Mouse (Mus musculus) spleen, postnatal 36 days (tissue): ENCODE data around the gene Trim41.
"Not testable (repeated sequence)": the region's sequence is repeated elsewhere in the genome, so short reads cannot be mapped to it uniquely, and the experiment has no call there.

Experiments
- DNase-seq, 2 experiments: peaks; one replicate each; pipeline ENCODE4 v3.0.0; 2022; ENCODE audit warnings: low spot score in 2 of 2, mixed read lengths in 1 of 2

Gene Trim41

DNA sequence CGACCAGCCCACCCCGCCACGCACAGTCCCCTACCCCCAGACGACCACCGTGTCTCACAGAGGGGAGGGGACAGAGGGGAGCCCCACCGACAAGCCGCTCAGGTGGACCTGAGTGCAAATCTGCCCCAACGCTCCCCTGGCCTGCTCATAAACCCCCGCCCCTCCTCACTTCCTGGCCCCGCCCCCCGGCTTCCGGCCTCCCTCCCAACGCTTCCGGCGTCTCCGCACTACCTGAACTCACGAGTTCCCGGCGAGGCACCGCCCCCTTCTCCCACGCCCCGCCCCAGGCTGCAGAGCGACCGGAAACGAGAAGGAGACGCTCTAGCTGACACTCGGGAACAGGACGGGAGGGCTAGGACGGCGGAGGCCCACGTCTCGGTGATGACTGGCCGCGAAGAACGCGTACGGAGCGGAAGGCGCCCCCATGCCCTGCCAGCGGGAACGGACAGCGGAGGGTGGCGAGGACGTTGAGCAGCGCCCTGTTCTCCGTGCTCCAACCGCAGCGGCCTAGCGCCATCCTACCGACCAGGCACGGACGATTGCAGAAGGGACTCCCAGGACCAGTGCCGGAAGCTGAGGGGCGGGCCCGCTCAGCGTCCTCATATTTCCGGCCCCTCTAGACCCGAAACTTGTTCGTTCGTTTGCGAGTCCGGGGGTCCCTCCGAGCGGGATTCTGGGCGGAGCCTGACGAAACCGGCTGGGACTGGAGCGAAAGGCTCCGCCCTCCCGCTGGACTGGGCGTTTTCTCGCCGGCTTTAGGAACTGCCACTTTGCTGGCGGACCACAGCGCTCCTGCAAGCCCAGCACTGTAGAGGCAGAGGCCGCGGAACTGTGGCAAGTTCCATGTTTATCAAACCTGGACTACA is at the start of gene Trim41:
Trim41 (minus strand) TSS at position 554 of the 866 bp plus-strand sequence.
- peak; percentile 99 to 100 for DNase-seq

DNA sequence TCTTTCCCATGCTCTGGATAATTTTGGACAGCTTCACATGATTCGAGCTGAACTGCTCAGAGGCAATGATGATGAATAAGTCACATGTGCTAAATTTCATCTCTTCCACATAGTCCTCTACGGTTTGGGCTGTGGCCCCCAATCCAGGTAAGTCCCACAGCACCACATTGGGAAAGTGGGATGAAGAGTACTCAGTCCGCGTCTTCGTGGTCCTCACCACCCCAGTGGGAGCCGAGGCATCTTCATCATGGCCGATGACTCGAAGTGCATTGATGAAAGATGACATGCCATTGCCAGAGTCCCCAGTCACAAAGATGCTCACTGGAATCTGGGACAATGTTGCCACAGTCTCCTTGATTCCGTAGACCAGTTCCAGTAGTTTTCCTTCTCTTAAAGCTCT is 49.3 kb upstream of the Trim41 start:
- no peak for DNase-seq

DNA sequence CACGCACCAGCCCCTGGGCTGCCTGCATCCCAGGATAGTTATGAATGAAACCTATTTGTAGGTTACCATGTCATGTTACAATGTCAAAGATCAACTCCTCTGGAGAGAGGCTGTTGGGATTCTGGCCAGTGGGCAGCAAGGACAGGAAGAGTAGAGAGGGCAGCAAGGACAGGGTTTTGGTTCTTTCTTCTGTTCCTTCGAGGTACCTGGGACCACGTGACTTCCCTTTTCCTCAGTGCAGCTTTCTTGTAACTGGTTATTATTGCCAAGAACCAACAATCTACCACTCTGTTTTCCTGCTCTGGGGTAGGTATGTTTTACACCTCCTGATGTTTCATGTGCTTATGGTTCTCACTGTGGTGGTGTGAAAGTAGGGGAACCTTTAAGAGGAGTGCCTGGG is 46.7 kb upstream of the Trim41 start:
- no peak for DNase-seq

DNA sequence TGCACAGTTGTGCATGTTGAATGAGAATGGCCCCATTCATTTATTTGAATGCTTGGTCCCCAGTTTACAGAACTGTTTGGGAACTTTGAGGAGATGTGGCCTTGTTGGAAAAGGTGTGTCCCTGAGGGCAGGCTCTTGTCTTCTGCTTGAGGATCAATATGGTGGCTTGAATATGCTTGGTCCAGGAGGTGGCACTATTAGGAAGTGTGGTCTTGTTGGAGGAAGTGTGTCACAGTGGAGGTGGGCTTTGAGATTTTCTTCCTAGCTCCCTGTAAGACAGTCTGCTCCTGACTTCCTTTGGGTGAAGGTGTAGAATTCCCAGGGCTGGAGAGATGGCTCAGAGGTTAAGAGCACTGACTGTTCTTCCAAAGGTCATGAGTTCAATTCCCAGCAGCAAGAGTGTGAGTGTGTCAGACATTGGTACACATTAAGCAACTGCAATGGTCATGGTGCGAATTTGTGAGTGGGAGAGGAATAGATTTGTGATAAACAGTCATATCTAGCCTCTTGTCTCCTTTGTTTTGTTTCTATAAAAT is 45.7 kb upstream of the Trim41 start:
- DNase-seq = no peak

DNA sequence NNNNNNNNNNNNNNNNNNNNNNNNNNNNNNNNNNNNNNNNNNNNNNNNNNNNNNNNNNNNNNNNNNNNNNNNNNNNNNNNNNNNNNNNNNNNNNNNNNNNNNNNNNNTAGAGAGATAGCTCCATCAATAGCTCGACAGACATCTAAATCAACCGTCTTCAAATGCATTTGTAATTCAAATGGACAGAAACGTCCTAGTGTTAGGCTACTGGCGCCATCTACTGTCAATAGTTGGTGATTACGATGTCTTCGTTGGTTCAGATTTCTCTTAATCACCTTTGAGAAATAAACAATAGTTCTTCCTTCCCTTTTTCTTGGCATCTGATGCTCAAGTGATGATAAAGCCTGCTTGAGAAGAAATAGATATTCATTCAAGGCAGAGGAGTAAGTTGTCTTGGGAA is 41.9 kb upstream of the Trim41 start:
- DNase-seq = peak; percentile 37 to 63

DNA sequence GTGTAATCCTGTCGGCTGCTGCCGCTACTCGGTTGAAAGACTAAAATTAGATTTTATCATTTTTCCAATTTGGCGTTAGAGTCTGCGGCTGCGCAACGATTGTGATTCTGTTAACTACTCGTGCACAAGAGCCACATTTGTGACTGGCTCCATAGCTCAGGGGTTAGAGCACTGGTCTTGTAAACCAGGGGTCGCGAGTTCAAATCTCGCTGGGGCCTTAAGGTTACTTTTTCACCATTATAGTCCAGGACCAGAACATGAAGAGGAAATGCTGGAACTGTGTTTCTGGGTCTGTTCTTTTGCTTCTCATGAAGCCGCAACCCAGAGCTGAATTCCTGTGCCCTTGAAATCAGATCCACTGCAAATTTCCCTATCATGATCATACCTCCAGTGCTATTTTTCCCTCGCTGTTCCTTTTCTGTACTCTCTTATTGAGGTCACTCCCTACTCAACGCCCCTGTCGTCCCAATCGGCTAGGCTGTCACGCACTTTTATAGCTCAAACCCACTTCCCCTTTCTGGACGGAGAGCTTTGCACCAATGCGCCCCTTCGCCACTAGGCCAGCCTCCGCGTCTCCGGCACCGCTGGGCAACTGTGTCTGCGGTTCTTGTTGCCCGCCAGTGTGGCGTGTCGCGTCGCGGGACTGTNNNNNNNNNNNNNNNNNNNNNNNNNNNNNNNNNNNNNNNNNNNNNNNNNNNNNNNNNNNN is 36.5 kb upstream of the Trim41 start:
- DNase-seq = peak; percentile 79 to 85

DNA sequence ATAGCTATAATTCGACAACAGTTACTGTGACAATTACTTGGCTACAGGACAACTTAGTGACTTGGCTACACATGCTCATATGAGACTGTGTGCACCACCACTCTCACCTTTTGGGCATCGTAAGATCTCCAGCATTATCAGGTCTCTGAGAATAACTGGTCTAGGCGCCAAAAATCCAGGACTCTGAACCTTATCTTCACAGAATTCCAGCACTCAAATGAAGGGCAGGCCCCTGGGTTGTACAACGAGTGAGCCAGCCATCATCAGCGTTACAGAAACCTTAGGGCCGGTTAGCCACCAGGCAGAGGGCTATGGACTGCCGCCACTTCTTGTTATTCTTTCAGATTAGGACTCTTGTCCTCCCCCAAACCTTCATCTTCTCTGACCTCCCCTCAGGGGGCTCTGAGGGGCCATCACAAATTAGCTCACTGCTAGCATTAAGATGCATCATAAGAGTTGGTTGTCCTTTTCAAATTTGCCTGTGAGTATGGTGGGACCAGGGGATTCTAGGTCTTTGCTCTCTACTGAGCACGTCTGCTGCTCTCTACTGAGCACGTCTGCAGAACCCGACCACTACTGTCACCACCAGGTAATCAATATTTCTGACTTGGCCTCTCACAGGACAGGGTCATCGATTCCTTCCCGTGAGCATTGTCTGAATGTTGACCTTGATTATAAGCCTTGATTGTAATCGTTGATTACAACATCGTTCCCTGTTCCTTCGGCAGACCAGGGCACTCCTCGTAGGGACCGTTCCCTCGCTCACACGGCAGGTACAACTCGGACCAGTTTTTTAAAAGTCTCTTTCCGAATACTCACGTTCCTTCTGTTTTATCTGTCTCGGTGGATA is 35.7 kb upstream of the Trim41 start:
- no peak for DNase-seq

DNA sequence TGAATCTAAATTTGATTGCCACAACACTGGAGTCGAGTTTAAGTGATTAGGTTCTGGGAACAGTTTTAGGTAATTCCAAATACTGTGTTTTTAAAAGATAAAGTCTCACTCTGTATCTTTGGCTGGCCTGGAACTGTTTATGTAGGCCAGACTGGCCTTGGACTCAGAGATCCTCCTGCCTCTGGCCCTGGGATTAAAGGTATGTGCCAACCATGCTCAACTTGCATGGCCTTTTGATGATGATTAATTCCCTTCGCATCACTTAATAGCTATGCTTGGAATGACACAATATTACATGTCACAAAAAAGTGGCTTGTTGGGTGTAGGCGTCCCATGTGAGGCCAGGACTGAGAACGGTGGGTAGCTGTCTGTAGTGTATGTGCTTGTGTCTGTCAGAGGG is 35.0 kb upstream of the Trim41 start:
- DNase-seq = no peak

DNA sequence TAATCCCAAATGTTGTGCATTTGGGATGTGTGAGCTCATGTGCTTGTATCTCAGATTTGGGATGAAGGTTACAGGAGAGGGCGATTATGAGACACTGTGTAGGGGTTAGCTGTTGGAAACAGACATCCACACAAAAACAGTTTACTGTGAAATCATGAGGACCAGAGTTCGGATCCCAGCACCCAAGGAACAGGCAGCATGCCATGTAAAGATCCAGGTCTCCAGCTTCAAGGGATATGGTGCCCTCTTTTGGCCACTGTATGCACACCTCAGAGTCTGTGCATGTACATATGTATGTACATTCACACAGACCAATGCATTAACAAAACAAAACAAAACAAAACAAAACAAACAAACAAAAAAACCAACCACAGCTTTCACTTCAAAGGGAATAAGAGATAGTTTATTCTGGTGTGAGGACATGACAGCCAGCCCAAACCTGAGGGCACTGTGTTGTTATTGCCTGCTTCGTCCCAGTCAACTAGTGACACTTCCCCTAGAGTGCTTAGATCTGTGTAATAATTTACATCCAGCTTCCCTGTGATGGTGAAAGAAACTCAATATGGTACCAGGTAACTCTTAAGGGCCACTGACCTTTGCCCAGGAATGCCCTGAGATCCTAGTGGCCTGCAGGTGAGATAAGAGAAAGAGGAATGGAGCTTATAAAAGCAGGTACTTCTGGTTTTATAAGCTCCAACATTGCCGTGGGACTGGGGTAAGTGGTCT is 34.3 kb upstream of the Trim41 start:
- no peak for DNase-seq

DNA sequence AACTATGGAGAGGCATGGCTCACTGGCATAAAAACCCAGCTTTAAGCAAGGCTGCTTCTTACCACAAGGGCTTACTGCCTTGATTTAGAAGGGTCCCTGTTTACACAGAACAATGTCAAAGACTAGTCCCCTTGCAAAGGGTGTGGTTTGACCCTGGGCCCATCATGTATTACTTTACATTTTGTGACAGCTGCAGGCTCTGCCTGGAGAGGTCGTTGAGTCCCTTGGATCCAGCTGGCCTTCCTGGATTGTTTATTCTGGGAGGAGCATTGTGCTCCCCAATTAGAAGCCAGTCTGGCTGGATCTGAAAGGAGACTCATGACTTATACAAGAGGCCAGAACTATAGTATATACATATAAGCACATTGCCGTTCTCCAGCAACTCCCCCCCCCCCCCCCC is 33.1 kb upstream of the Trim41 start:
- DNase-seq = no peak

DNA sequence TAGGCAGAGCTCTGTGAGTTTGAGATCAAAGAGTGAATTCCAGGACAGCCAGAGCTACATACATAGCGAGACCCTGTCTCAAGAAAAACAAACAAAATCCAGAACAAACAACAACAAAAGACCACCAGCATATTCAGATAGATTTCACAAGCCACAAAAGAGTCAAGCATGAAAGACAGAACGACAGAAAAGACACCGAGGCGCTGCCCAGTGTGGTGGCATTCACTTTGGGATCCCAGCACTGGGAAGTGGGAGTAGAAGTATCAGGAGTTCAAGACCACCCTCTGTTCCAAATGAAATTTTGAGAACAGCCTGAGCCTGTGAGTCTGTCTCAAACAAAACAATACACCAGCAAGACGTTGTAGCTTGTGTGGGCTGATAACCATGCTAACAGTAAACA is 29.7 kb upstream of the Trim41 start:
- no peak for DNase-seq

DNA sequence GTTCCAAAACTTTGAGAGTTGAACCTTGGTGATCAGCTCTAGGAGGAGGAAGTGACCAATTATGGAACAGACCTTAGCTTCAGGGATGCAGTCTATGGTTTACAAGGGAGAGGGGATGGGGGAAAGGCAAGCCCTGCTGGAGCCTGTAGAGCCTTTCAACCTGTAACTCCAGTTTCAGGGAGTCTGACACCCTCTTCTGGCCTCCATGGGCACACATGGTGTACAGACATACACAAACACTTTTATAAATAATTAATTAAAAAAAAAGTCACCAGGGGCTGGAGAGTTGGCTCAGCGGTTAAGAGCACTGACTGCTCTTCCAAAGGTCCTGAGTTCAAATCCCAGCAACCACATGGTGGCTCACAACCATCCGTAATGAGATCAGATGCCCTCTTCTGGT is 29.2 kb upstream of the Trim41 start:
- not testable (repeated sequence) for DNase-seq

DNA sequence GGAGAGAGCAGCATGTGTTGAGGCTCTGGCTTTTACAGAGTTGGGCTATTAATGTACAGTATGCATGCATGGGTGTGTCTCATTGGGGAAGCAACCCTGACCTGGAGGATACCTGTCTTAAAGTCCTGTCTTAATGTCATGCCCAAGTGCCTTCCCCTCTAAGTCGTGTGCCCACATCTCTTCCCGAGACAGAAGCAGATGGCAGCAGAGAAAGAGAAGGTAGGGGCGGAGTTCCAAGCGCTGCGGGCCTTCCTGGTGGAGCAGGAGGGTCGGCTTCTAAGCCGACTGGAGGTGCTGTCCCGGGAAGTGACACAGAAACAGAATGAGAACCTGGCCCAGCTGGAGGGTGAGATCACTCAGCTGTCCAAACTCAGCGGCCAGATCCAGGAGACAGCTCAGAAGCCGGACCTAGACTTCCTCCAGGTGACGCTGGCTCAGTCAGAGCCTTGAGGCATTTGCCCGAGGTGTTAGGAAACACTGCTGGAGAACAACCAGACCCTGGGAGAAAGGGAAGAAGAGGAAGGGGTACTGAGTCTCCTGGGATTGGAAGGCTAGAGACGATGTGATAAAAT is 28.2 kb upstream of the Trim41 start:
- no peak for DNase-seq

DNA sequence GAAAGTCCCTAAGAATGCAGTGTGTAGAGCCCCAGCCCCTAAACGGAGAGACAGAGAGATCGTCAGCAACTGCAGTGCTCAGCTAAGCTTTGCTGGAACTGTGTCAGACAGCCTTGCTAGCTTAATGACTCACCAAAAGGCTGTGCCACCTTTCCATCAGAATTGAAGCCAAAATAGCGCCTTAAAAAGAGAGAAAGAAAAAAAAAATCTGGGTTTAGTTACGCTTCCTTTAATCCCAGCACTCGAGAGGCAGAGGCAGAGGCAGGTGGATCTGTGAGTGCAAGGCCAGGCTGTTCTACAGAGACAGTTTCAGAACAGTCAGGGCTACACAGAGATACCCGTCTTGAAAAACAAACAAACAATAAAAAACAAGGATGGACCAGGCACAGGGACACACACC is 27.2 kb upstream of the Trim41 start:
- DNase-seq = no peak

DNA sequence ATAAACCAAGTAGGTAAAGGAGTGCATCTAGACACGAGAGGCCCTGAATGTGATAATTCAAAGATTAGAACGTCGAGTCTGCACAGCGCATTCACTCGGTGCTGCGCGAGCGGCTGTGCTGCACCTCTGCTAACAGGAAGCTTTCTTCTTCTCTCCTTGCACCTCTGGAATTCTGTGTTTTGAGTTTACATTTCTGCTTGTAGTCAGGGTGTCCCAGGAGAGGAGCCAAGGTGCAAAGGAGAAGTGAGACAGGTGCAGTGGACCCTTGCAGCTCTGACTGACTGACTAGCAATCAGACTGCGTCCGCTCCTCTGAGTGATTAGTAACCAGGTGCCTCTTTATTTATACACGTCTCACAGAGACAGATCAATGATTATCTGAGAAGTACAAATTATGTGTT is 26.0 kb upstream of the Trim41 start:
- DNase-seq = peak; percentile 74 to 75

DNA sequence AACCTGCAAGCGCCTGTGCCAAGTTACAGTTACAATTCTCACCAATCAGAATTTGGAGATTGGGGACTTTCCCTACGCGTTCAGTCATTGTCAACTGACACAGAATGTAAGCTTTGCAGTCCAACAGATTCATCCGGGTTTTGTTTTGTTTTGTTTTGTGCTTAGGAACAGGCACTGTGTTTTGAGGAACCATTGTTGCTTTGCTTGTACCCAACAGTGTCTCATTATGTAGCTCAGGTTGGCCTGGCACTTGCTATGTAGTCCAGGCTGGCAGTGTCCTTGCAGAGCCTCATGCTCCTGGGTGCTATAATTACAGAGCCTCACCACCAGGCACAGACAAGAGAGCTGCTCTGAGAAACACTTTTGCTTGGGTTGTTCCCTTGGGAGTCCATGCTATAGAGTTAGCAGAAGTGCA is 25.2 kb upstream of the Trim41 start:
- DNase-seq = peak; percentile 54 to 61

DNA sequence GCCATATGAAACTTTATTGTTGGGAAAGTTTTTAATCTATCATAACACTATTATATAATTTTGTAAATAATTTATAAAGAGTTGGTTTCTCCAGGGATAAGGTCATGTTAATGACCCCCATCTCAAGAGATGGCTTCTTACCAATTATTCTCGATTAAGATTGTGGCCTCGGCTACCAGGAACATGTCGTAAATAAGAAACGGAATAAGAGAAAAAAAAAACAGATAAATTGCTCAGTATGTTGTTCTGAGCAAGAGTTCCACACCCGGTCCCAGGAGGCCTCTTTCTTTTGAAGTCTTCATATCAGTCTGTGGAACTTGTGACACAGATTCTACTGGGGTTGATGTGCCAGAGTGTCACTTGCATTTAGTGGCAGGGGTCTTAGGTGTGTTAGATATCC is 24.1 kb upstream of the Trim41 start:
- DNase-seq = no peak

DNA sequence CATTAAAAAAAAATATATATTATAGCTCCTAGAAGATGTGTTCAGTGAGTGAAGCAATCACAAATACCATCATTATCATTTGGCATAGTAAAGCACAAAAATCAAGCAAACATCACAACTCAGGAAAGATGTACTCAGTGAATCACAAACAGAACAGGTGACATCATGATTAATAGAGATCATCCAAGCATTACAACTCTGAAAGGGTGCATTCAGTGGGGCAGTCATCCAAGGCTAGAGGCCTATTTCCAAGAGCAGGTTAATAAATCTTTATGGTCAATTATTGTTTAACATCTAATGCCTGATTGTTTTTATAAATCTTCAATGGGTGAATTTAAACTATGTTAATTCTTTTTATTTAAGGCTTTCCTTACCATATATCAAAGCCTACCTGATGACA is 23.7 kb upstream of the Trim41 start:
- DNase-seq = no peak

DNA sequence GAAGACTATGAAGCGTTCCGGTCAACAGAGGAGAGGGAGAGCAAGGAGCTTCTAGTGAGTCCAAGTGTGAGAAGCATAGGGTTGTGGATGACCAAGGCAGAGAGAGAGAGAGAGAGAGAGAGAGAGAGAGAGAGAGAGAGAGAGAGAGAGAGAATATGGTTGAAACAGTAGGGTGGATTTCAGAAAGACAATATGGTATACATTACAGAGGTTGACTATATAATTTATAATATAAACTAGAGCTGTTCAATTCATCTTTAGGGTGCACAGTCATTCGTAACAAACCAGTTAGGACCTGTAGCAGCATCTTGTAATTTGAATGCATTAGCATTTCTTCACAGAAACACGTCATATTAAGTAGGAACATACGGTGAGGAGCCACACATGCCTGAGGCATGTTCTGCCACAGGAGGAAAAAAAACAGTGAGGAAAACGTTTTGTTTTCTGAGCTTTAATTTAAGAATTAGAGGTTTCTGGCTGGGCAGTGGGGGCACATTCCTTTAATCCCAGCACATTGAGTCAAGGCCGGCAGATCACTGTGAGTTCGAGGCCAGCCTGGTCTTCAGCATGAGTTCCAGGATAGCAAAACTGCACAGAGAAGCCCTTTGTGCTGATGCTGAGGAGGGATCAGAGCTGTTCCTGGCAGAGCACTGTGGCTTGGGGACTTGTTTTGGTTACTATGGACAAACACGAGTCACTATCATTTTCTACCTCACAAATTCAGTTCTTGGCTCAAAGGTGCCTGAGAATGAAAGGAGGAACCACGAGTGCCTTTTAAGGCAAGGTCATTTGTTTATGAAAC is 21.9 kb upstream of the Trim41 start:
- no peak for DNase-seq

DNA sequence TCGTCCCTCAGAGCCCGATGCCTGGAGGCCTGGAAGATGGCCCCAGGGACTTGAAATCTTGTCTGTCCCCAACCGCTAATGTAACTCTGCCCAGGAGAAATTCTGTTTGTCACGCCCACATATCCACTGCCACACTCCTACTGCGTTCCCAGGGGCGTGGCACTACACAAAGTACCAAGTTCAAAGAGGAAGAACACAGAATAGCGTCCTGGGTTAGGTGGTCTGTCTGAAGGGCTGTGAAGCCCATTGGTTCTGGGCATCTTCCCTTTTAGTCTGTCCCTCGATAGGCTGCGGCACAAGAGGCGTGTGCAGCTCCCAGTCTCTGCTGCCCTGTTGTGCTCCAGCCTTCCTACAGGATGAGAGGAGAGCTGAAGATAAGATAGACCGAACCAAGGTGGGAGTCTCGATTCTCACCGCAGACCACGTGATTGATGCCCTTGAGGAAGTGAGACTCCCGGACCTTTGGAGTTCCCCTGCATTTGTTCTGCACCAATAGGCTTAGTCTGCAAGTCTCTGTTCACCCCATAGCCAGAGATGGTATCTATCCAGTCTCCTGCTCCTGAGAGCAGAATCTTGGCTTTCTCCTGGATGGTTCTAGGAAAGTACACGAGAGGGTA is 21.1 kb upstream of the Trim41 start:
- peak; percentile 80 to 84 for DNase-seq
